Mouse (Mus musculus) erythroblast, embryonic 14.5 days (primary cell): Measurements from ENCODE around the gene Vamp1. TPM values are rescaled to one million over a fixed set of nuclear protein-coding genes. Genes with fewer than 3 reads are reported as not detected.

Experiments used
- H3K27me3 ChIP-seq: 2 replicates; pipeline ENCODE4 v1.6.1; 2012; ENCODE audit warnings: inconsistent platforms; ENCODE audit not compliant: control insufficient read depth
- H3K36me3 ChIP-seq: 2 replicates; pipeline ENCODE4 v1.6.1; 2012; ENCODE audit warnings: mild to moderate bottlenecking, inconsistent platforms; ENCODE audit not compliant: control insufficient read depth
- H3K4me1 ChIP-seq: 2 replicates; pipeline ENCODE4 v1.6.1; 2012; ENCODE audit warnings: inconsistent platforms; ENCODE audit not compliant: control insufficient read depth
- H3K4me3 ChIP-seq: replicated peaks from 2 replicates; pipeline ENCODE3; 2012; ENCODE audit warnings: moderate library complexity, mild to moderate bottlenecking, inconsistent platforms
- H3K9me3 ChIP-seq: 2 replicates; pipeline ENCODE4 v1.6.1; 2012; ENCODE audit warnings: low read length, inconsistent platforms, mixed read lengths; ENCODE audit not compliant: control insufficient read depth
- GATA1 ChIP-seq: IDR thresholded peaks from 2 replicates; pipeline ENCODE4 v1.6.1; 2012; ENCODE audit warnings: low read length, inconsistent platforms, mixed read lengths
- TAL1 ChIP-seq: IDR thresholded peaks from 3 replicates; pipeline ENCODE4 v1.6.1; 2012; ENCODE audit warnings: low read length, inconsistent platforms, mixed read lengths
- polyA plus RNA-seq: library from polyadenylated mRNA; stranded (reverse); fragments of >175 nt; gene quantifications from 2 replicates; pipeline ENCODE4 v1.2.3, GENCODE M21; 2012

Vamp1 gene
- polyA plus RNA-seq, 1 experiment, result 0.14 TPM

DNA sequence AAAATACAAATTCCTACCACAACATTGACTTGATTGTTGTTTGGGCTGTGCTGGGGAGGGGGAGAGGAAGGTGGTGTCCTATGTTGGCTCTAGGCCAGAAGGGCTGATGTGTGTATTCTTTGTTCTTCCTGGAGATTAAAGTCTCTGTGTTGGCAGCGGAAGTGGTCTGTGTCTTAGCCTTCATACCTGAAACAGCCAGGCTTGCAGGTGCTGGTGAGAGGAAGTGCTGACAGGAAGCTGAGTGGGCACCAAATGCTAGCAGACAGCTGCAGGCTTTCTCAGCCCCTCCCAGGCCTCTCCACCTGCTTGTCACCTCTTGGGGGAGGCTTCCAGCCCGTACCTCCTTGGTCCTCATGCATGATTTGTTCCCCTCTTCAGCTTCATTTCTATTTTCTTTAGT, 6.8 kb downstream of the Vamp1 start:
- no peak for TF ChIP-seq GATA1
- TF ChIP-seq TAL1, result no peak
- H3K9me3 ChIP-seq, result no peaks in the 10 kb centered on the region
- peaks cover 33% of the 10 kb centered on the region for H3K36me3 ChIP-seq
- peaks cover 2% of the 10 kb centered on the region; the same call in 1 of the 2 replicates for H3K4me1 ChIP-seq
- no peaks in the 10 kb centered on the region for H3K27me3 ChIP-seq
- H3K4me3 ChIP-seq, result no peak overlapping the region

DNA sequence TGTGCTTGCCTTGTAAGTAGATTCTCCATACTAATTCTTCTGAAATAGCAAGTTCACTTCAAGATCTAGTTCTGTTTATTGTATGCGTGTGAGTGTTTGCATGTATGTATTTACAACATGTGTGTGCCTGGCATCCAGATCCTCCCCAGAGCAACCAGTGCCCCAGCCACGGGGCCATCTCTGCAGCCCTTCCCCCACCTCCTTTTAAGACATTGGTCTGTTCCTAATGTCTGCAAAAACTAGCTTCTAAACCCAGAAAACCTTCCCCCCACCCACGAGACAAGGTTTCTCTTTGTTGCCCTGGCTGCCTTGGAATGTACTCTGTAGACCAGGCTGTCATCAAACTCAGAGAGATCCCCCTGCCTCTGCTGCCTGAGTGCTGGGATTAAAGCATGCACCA, 7.2 kb downstream of the Vamp1 start:
- peaks cover 2% of the 10 kb centered on the region; the same call in 1 of the 2 replicates for H3K4me1 ChIP-seq
- no peaks in the 10 kb centered on the region for H3K27me3 ChIP-seq
- no peak overlapping the region for H3K4me3 ChIP-seq
- no peaks in the 10 kb centered on the region for H3K9me3 ChIP-seq
- H3K36me3 ChIP-seq, result peaks cover 33% of the 10 kb centered on the region
- TF ChIP-seq GATA1, result no peak
- no peak for TF ChIP-seq TAL1

- Histone ChIP-seq H3K9me3 (no peaks in the 10 kb centered on the region), H3K27me3 (no peaks in the 10 kb centered on the region), H3K4me1 (peaks cover 2% of the 10 kb centered on the region), H3K36me3 (peaks cover 24% of the 10 kb centered on the region), H3K4me3 (no peak overlapping the region)
- TF ChIP-seq GATA1 (no peak), TAL1 (no peak)
Observed at GRCm38 (mm10) chr6:125225518-125226115, 10.3 kb downstream of the Vamp1 start.

GRCm38 (mm10) chr6:125230571-125230970, 15.2 kb downstream of the Vamp1 start:
- H3K27me3 ChIP-seq, result no peaks in the 10 kb centered on the region
- peak overlapping the region; percentile 77 for H3K4me3 ChIP-seq
- H3K36me3 ChIP-seq, result peaks cover 6% of the 10 kb centered on the region
- TF ChIP-seq GATA1 (no peak), TAL1 (no peak)
- no peaks in the 10 kb centered on the region for H3K9me3 ChIP-seq
- peaks cover 31% of the 10 kb centered on the region for H3K4me1 ChIP-seq

- Histone ChIP-seq H3K9me3 (no peaks in the 10 kb centered on the region), H3K4me3 (peak within 1 kb of the TSS; percentile 77), H3K27me3 (no peaks in the 10 kb centered on the region), H3K4me1 (peaks cover 31% of the 10 kb centered on the region), H3K36me3 (peaks cover 4% of the 10 kb centered on the region)
- TF ChIP-seq TAL1 (no peak), GATA1 (no peak)
Observed at GRCm38 (mm10) chr6:125231117-125232044, 16.0 kb downstream of the Vamp1 start, which contains the start of gene Tapbpl. Gene Tapbpl, minus strand, starts transcription at chr6:125231860.

- H3K4me3 ChIP-seq, result peak overlapping the region; percentile 77
- no peaks in the 10 kb centered on the region for H3K9me3 ChIP-seq
- H3K4me1 ChIP-seq, result peaks cover 31% of the 10 kb centered on the region
- no peaks in the 10 kb centered on the region for H3K27me3 ChIP-seq
- H3K36me3 ChIP-seq, result peaks cover 2% of the 10 kb centered on the region; the same call in 1 of the 2 replicates
- TF ChIP-seq TAL1 (no peak), GATA1 (no peak)
Observed at GRCm38 (mm10) chr6:125232045-125232437, 16.7 kb downstream of the Vamp1 start.

- peaks cover 2% of the 10 kb centered on the region; the same call in 1 of the 2 replicates for H3K36me3 ChIP-seq
- peaks cover 31% of the 10 kb centered on the region for H3K4me1 ChIP-seq
- peak overlapping the region; percentile 77 for H3K4me3 ChIP-seq
- H3K9me3 ChIP-seq, result no peaks in the 10 kb centered on the region
- TF ChIP-seq GATA1 (no peak), TAL1 (no peak)
- H3K27me3 ChIP-seq, result no peaks in the 10 kb centered on the region
Observed at GRCm38 (mm10) chr6:125232516-125232915, 17.2 kb downstream of the Vamp1 start.

GRCm38 (mm10) chr6:125233816-125234519, 18.6 kb downstream of the Vamp1 start:
- Histone ChIP-seq H3K4me3 (no peak overlapping the region), H3K4me1 (peaks cover 31% of the 10 kb centered on the region), H3K9me3 (no peaks in the 10 kb centered on the region), H3K36me3 (no peaks in the 10 kb centered on the region), H3K27me3 (no peaks in the 10 kb centered on the region)
- TF ChIP-seq TAL1 (no peak), GATA1 (no peak)

- H3K36me3 ChIP-seq, result no peaks in the 10 kb centered on the region
- no peak overlapping the region for H3K4me3 ChIP-seq
- H3K9me3 ChIP-seq, result no peaks in the 10 kb centered on the region
- TF ChIP-seq GATA1 (no peak), TAL1 (no peak)
- peaks cover 31% of the 10 kb centered on the region for H3K4me1 ChIP-seq
- H3K27me3 ChIP-seq, result no peaks in the 10 kb centered on the region
Observed at GRCm38 (mm10) chr6:125234520-125234828, 19.1 kb downstream of the Vamp1 start.
